Mouse (Mus musculus) heart, postnatal 25 days (tissue): ENCODE results near the gene Btg2. TPM values are rescaled to one million over a fixed set of nuclear protein-coding genes. Genes with fewer than 3 reads are reported as not detected.

ENCODE experiments used
- DNase-seq: peaks from one replicate; pipeline ENCODE4 v3.0.0; 2022; ENCODE audit warnings: low spot score
- intact Hi-C: fragments of 180-260 bp; cut with DNase I; formaldehyde crosslinking; loops from one replicate; pipeline ENCODE4 v1.15.1; 2025
- total RNA-seq, 2 experiments: library from RNA; stranded (reverse); gene quantifications; 2 replicates each; pipeline ENCODE4 v1.2.3; 2021

The Btg2 gene
- total RNA-seq, 2 experiments from 2014 or later = 25.7 to 29.2 TPM

DNA sequence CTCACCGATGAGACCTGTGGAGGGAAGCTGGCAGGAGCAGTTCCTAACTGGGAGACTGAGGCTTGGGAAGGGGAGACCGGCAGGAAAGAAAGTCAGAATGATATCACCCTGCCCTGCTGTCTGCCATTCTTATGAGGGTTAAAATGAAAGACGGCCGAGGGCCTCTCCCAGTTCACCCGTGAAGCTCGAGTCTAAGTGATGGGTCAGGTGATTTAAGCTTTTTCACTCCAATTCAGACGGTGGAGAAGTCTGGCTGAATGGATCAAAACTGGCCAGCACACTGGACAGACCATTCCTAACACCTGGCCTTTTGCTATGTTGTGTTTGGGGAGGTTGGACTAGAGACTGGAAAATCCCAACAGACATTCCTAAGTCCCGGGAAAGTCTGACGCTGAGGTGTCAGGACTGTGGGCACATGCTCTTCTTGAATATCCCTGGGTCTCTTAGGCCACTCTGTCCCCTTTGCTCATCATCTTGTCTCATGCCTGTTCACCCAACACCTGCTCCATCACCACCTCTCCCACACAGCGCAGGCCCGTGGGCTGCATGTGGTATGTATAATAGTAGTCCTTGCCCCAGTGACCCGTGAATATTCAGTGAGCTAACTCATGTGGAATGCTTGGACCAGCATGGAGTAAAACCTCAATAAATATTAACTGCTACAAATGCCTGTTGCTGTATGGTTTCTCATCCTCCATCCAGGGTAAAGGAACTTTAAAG, 20.8 kb upstream of the Btg2 start:
- intact Hi-C loops = loop anchor here (2.0 kb wide), 1 partner anchor 21 kb away; the partner anchor contains the start of gene Btg2
- no peak for DNase-seq

DNA sequence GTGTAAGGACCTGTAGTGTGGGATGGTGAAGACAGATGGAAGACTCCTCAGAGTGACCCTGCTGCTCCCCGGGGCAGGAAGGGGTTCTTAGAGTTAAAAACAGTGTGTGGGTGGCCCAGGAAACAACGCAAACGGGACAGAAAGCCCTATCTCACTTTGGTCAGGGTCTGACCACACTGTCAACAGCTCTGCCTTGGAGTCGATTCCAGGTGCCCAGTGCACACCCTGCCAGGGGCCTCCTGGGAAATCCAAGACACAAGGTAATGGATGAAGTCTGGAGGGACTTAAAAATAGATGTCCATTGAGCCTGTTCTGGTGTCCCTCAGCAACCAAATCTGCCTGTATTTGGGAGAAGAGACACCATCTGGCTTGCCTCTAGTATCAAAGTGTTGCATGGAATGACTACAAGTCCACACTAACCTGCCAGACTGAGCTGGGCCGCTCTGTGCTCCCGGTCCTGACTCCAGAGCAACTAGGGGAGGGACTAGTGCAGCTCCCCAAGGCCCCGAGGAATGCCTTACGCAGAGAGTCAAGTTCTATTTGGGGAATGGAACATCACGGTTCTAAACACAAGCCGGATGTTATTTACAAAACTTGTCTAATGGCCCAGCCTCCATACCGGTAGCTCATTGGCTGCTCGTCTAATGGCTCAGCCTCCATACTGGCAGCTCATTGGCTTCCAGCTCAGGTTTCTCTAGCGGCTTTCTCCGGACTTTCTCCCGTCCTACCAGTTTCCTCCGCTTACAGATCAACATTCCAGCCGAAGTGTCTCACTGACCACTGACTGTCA, 20.0 kb upstream of the Btg2 start:
- intact Hi-C loops = loop anchor here (2.0 kb wide), 1 partner anchor 20 kb away; the partner anchor contains the start of gene Btg2
- DNase-seq = peak; percentile 94

DNA sequence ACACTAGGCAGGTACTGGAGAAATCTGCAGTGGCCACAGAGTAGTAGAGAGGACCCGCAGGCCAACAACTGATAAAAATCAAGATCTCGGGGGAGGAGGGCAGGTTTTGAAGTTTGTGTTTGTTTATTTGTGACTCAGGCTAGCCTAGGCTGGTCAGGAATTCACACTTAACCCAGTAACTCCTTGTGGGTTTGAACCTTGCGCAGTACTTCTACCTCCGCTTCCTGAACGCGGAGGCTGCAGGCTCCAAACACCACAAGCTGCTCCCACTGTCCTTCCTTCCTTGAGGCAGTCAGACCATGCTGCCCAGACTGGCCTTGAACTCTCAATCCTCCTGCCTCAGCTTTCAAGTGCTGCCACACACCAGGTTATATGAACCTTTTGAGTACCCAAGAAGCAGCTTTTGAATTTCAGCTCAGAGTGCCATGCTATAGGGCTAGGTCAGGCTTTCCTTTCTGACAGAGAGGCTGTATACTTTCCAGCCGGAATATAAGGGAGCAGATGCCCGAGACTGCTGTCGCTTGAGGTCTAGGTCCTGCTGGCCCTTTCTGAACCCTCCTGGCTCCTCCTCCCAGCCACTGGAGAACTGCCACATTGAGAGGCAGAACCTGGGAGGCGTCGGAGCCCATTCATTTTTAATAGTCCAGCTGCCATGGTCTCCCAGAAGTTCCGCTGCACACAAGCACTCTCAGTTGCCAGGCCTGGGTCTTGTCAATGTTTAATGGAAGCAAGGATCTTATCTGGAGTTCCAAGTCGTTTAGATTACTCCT, 19.2 kb upstream of the Btg2 start:
- intact Hi-C loops = loop anchor here (2.0 kb wide), 1 partner anchor 19 kb away; the partner anchor contains the start of gene Btg2
- peak; percentile 71 for DNase-seq

GRCm38 (mm10) chr1:134097080-134097855, 18.3 kb upstream of the Btg2 start:
- no peak for DNase-seq
- intact Hi-C loops = no loop called here

DNA sequence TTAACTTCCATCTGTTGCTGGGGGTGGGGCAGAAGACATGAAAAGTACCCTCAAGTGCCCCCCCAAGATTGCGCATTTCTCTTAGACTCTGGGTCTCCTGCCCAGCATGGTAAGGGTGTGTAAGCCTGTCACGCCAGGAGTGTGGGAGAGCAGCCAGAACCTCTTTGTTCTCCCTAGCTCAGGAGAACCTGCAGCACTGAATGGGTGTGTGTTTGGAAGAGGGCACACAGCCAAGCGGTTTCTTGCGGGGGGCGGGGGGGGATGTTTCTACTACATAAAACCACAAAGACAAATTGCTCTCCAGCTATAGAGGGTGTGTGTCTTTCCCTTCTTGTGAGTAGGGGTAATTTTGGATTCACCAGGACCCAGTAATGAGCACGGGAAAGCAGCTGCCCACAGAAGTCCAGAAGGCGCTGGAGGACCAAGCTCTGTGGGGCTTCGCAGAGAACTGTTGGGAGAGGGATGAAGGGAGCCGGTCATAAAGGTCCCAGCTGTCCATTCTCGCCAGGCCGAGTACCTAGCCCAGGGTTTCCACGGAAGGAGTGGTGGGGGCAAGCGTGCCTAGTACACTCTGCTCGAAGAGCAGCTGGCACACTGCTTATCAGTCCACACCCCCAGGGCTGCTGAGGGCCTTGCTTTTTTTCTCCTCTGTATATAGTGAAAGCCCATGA, 17.5 kb upstream of the Btg2 start:
- intact Hi-C loops = no loop called here
- no peak for DNase-seq

- intact Hi-C loops = no loop called here
- DNase-seq = no peak
Observed at GRCm38 (mm10) chr1:134095721-134096120, 16.8 kb upstream of the Btg2 start.

DNA sequence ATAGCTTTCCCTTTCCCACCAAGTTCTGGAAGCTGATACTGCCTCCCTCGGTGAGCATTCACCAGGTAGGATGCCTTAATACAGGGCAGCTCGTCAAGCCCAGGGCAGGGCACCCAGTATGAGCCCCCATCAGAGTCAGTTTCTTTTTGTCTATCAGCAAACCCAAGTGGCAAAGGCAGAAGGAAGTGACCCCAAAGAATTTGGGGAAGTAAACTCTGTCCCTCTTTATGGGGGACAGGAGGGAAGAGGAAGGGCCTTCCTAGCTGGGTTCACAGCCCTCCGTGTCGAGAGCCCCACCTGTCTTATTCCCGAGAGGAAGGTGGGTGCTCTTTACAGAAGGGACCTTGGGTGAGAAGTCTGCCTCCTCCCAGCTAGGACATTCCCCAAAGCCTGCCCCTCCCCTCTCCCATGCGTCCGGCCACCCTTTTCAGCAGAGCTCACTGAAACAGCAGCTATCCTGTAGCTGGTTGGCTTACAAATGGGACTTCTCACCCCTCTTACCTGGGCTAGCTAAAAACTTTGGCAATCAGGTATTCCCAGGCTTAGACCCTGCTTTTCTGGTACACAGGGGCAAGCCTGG, 16.2 kb upstream of the Btg2 start:
- intact Hi-C loops = no loop called here
- no peak for DNase-seq

GRCm38 (mm10) chr1:134093771-134094526, 15.0 kb upstream of the Btg2 start:
- intact Hi-C loops = no loop called here

GRCm38 (mm10) chr1:134092852-134093770, 14.2 kb upstream of the Btg2 start:
- intact Hi-C loops = loop anchor here (1.0 kb wide), 1 partner anchor 11 kb away; no protein-coding TSS in a partner anchor
- DNase-seq = peak; percentile 95

More at GRCm38 (mm10) chr1:134093771-134094526, 15.0 kb upstream of the Btg2 start:
- DNase-seq = no peak

GRCm38 (mm10) chr1:134092368-134092767, 13.4 kb upstream of the Btg2 start:
- intact Hi-C loops = loop anchor here (1.0 kb wide), 1 partner anchor 10 kb away; no protein-coding TSS in a partner anchor
- DNase-seq = no peak

DNA sequence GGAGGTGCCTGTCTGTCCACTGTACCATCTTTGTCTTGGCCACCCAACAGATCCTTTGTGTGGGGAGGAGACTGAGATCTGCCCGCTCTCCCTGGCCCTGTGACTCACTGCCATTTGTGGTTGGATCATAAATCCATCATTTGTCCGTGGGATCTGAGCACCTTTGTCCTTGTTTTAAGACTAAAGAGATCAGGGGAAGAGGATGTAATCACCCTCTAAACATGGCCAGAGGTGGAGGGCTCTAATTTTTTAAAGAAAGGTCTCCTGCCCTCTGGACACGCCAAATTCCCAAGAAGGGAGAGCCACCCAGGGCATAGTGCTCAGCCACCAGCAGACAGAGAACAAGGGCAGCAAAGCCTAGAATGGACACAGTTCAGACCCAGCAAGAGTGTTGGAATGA, 12.9 kb upstream of the Btg2 start:
- intact Hi-C loops = loop anchor here (1.0 kb wide), 1 partner anchor 10 kb away; no protein-coding TSS in a partner anchor

DNA sequence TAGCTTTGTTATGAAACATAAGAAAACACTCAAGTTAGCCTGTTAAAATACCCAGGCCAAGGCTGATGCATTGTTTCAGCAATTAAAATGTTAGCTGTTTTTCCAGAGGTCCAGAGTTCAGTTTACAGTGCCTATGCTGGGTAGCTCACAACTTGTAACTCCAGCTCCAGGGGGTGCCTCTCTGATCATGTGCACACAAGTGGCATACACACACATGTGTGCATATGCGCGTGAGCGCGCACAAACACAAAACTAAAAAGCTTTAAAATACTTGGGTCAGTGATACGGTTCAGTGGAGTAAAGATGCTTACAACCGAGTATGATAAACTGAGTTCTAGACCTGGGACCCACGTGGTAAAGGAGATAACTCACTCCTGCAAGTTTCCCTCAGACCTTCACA, 10.2 kb upstream of the Btg2 start:
- intact Hi-C loops = no loop called here
- DNase-seq = no peak

More for the DNA sequence above, 12.9 kb upstream of the Btg2 start:
- no peak for DNase-seq

GRCm38 (mm10) chr1:134086811-134087398, 8.0 kb upstream of the Btg2 start:
- intact Hi-C loops = no loop called here
- DNase-seq = no peak

- DNase-seq = no peak
- intact Hi-C loops = no loop called here
Observed at GRCm38 (mm10) chr1:134086017-134086416, 7.1 kb upstream of the Btg2 start.

DNA sequence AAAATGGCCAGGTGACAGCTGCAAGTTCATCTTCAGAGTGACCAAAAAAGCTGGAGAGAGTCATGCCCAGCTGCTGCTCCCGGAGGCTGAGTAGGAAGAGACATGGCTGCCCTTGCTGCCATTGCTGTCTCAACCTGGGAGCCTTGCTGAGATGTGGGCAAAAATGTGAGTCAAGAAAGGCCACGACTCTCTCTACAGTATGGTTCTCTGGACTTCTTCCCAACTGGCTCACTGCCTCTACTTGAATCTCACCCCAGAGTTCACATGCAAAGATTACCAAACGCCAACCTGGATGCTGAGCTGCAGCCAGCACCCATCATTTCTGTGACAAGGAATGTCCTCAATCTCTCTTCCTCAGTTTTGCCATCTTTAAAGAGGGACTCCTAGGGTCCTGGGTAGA, 5.2 kb upstream of the Btg2 start:
- intact Hi-C loops = no loop called here
- DNase-seq = no peak

DNA sequence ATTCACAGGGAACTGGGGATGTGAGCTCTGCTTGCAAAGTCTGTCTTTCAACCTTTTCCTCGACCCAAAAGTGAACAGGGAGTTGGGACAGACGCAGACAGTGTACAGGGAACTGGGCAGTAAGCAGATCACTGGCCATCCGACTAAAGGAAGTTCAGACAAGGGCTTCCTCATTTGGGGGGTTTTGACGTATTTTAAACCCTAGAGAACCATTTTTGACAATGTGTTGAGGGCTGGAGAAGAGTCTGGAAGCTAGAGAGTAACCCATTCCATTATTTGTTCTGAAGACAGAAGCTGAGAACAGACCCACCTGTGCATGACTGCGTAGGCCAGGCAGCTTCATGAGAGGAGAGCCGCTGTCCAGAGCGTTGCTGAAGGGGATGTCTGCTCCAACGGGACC, 4.8 kb upstream of the Btg2 start:
- DNase-seq = no peak
- intact Hi-C loops = no loop called here
